Mouse (Mus musculus): Measurements from ENCODE around the gene Golga7b.

GRCm38 (mm10) chr19:42238341-42238715 lies 9.0 kb upstream of the Golga7b start:
- no peak for TF ChIP-seq POLR2A (IDR thresholded peaks at IDR 0.05; ENCODE audit: low read depth, low read length)
- no peak for TF ChIP-seq CTCF (IDR thresholded peaks at IDR 0.05; ENCODE audit: extremely low read depth, insufficient read depth, insufficient read length, insufficient replicate concordance)
